Comparison of ENCODE assay signal across 16 mouse cellular contexts in the genomic region with DNA sequence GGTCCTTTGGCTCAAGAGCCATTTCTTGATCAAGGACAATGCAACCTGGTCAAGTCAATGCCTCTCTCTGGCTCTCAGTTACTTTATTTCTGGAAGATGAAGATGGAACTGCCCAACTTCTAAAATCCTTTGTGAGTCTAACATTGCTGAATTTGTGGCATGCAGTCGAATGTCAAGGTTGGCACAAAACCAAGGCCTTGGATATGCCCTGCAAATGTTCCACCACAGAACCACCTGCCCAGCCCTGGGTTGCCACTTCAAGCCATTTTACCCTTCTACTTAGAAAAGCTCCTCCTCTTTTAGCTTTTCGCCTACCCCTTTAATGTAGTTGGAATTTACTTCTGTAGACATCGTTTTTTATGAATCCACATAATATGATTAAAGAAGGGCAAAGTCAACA.
DNase-seq lines count a peak whose midpoint lies in the region.
"Had no signal": no experiment of that assay in that cellular context is flagged by ENCODE, and none has a peak within 500 bp of the region (broad histone marks: within the 10 kb centered on the region; RNA-seq: fewer than 3 reads in every experiment).

No protein-coding gene starts in this region.

- peak; percentile 11 for DNase-seq in adrenal gland, adult 2 months
- DNase-seq in adrenal gland, adult 8-10 months: no peak
- DNase-seq in brain, adult 2 months (ENCODE audit: low read depth, low spot score): peak; percentile 61
- DNase-seq in cerebellum, adult 8-10 months: peak; percentile 28
- DNase-seq in cerebellum, postnatal 36 days: peak; percentile 31 to 37
- DNase-seq in kidney, adult 9 months: no peak
- DNase-seq in T-cell, adult 2 months (ENCODE audit: low spot score): no peak
- DNase-seq: forebrain, postnatal 0 days; gastrocnemius, postnatal 10 days; kidney, adult 2 months; kidney, postnatal 4 days; liver, postnatal 0 days; lung, postnatal 4 days; right cerebral cortex, postnatal 4 days; thymus, adult 18-20 months; thymus, postnatal 25 days had no signal

Comparison
In these comparisons a context has a peak if more than half of its experiments do, and no peak if none do; other contexts are left out.
1. DNase-seq: peak in adrenal gland, adult 2 months (single experiment), brain, adult 2 months (single experiment), cerebellum, adult 8-10 months (single experiment) and cerebellum, postnatal 36 days (2 of 2); none in adrenal gland, adult 8-10 months (single experiment), kidney, adult 9 months (single experiment) and T-cell, adult 2 months (single experiment).